Mouse (Mus musculus) forebrain, embryonic 11.5 days (tissue): ENCODE measurements around the gene Bdkrb1. TPM values are rescaled to one million over a fixed set of nuclear protein-coding genes. Genes with fewer than 3 reads are reported as not detected.

Experiments used
- ATAC-seq: fragments of 200-750 bp; cut with Nextera tagmentation; replicated peaks from 2 replicates; pipeline ENCODE4 v1.8.0; 2017; ENCODE audit warnings: moderate TSS enrichment; ENCODE audit not compliant: low FRiP score
- DNase-seq: peaks from one replicate; pipeline ENCODE4 v3.0.0-alpha.2; 2017; ENCODE audit warnings: low spot score
- H3K27ac ChIP-seq: fragments of 300-500 bp; sonication (generic); 2 replicates; pipeline ENCODE4 v1.5.1; 2014; ENCODE audit warnings: low read depth, low read length
- H3K27me3 ChIP-seq: fragments of 300-500 bp; sonication (generic); 2 replicates; pipeline ENCODE4 v1.6.1; 2014; ENCODE audit warnings: mild to moderate bottlenecking, low read length, mixed read lengths; ENCODE audit not compliant: control insufficient read depth, insufficient read depth
- H3K36me3 ChIP-seq: fragments of 300-500 bp; sonication (generic); 2 replicates; pipeline ENCODE4 v1.6.1; 2014; ENCODE audit warnings: mild to moderate bottlenecking, low read length, moderate library complexity, mixed read lengths; ENCODE audit not compliant: control insufficient read depth, insufficient read depth
- H3K4me1 ChIP-seq: fragments of 300-500 bp; sonication (generic); replicated peaks from 2 replicates; pipeline ENCODE4 v1.6.1; 2014; ENCODE audit warnings: low read length, mixed read lengths; ENCODE audit not compliant: control insufficient read depth, insufficient read depth
- H3K4me2 ChIP-seq: fragments of 300-500 bp; sonication (generic); 2 replicates; pipeline ENCODE4 v1.6.1; 2014; ENCODE audit warnings: low read depth, mild to moderate bottlenecking, low read length, moderate library complexity, mixed read lengths; ENCODE audit not compliant: severe bottlenecking
- H3K4me3 ChIP-seq: fragments of 300-500 bp; sonication (generic); 2 replicates; pipeline ENCODE4 v1.5.1; 2014; ENCODE audit warnings: low read depth, low read length
- H3K9ac ChIP-seq: fragments of 300-500 bp; sonication (generic); 2 replicates; pipeline ENCODE4 v1.6.1; 2014; ENCODE audit warnings: low read length
- H3K9me3 ChIP-seq: fragments of 300-500 bp; sonication (generic); 2 replicates; pipeline ENCODE4 v1.6.1; 2016; ENCODE audit warnings: low read length, mixed read lengths; ENCODE audit not compliant: control insufficient read depth
- WGBS: fragments of 180-500 bp; shearing (Covaris S2); extraction: QIAGEN DNeasy Blood & Tissue Kit; methylation state at CpG from one replicate; pipeline ENCODE4 v1.1.7; 2014; 5-methylcytosine and 5-hydroxymethylcytosine counted together
- polyA plus RNA-seq: library from polyadenylated mRNA; unstranded; fragments of >200 nt; fragmentation: Nextera tagmentation; extraction: Ambion mirVana; gene quantifications from 2 replicates; pipeline ENCODE4 v1.2.1, GENCODE M21; 2014

The Bdkrb1 gene
- polyA plus RNA-seq, 1 experiment from 2014 or later = not detected

- Histone ChIP-seq H3K9ac (no peak overlapping the region), H3K4me1 (no peaks in the 10 kb centered on the region), H3K27ac (no peak overlapping the region), H3K36me3 (no peaks in the 10 kb centered on the region), H3K9me3 (no peaks in the 10 kb centered on the region), H3K4me3 (no peak overlapping the region), H3K4me2 (no peak overlapping the region), H3K27me3 (no peaks in the 10 kb centered on the region)
- 86% methylated on average over 8 of the region's 8 CpGs for WGBS
- no peak for ATAC-seq
- DNase-seq = no peak
Measured at GRCm38 (mm10) chr12:105587526-105587925, 15.4 kb upstream of the Bdkrb1 start.

- 90% methylated on average over 7 of the region's 7 CpGs for WGBS
- DNase-seq = no peak
- H3K9ac ChIP-seq = no peak overlapping the region
- no peak overlapping the region for H3K4me2 ChIP-seq
- H3K4me3 ChIP-seq = no peak overlapping the region
- H3K9me3 ChIP-seq = no peaks in the 10 kb centered on the region
- H3K36me3 ChIP-seq = no peaks in the 10 kb centered on the region
- no peak overlapping the region for H3K27ac ChIP-seq
- ATAC-seq = no peak
- no peaks in the 10 kb centered on the region for H3K4me1 ChIP-seq
- no peaks in the 10 kb centered on the region for H3K27me3 ChIP-seq
Measured at GRCm38 (mm10) chr12:105590786-105591185, 12.1 kb upstream of the Bdkrb1 start.

GRCm38 (mm10) chr12:105592361-105592761 is 10.5 kb upstream of the Bdkrb1 start:
- no peak overlapping the region for H3K9ac ChIP-seq
- H3K9me3 ChIP-seq = no peaks in the 10 kb centered on the region
- DNase-seq (no peak), ATAC-seq (no peak)
- no peaks in the 10 kb centered on the region for H3K4me1 ChIP-seq
- H3K27me3 ChIP-seq = no peaks in the 10 kb centered on the region
- no peak overlapping the region for H3K4me3 ChIP-seq
- H3K27ac ChIP-seq = no peak overlapping the region
- no peak overlapping the region for H3K4me2 ChIP-seq
- no peaks in the 10 kb centered on the region for H3K36me3 ChIP-seq
- 96% methylated on average over 23 of the region's 23 CpGs for WGBS

GRCm38 (mm10) chr12:105593471-105593870 is 9.4 kb upstream of the Bdkrb1 start:
- H3K4me3 ChIP-seq = no peak overlapping the region

GRCm38 (mm10) chr12:105597135-105597534 is 5.8 kb upstream of the Bdkrb1 start:
- H3K9ac ChIP-seq = no peak overlapping the region
- DNase-seq = no peak
- H3K36me3 ChIP-seq = no peaks in the 10 kb centered on the region
- H3K4me3 ChIP-seq = no peak overlapping the region
- H3K27ac ChIP-seq = no peak overlapping the region
- no peaks in the 10 kb centered on the region for H3K27me3 ChIP-seq
- 88% methylated on average over 8 of the region's 8 CpGs for WGBS
- no peak overlapping the region for H3K4me2 ChIP-seq
- no peaks in the 10 kb centered on the region for H3K9me3 ChIP-seq
- no peak for ATAC-seq
- peaks cover 2% of the 10 kb centered on the region; the same call in 1 of the 2 replicates for H3K4me1 ChIP-seq

More at GRCm38 (mm10) chr12:105593471-105593870, 9.4 kb upstream of the Bdkrb1 start:
- no peaks in the 10 kb centered on the region for H3K36me3 ChIP-seq
- H3K9me3 ChIP-seq = no peaks in the 10 kb centered on the region
- ATAC-seq (no peak), DNase-seq (no peak)
- no peak overlapping the region for H3K4me2 ChIP-seq
- H3K9ac ChIP-seq = no peak overlapping the region
- H3K27ac ChIP-seq = no peak overlapping the region
- WGBS = 63% methylated on average over 4 of the region's 4 CpGs
- H3K27me3 ChIP-seq = no peaks in the 10 kb centered on the region
- H3K4me1 ChIP-seq = no peaks in the 10 kb centered on the region

- 88% methylated on average over 10 of the region's 10 CpGs for WGBS
- no peaks in the 10 kb centered on the region for H3K27me3 ChIP-seq
- no peak overlapping the region for H3K4me3 ChIP-seq
- H3K9ac ChIP-seq = no peak overlapping the region
- peaks cover 2% of the 10 kb centered on the region; the same call in 1 of the 2 replicates for H3K4me1 ChIP-seq
- H3K9me3 ChIP-seq = no peaks in the 10 kb centered on the region
- no peaks in the 10 kb centered on the region for H3K36me3 ChIP-seq
- DNase-seq (no peak), ATAC-seq (no peak)
- no peak overlapping the region for H3K4me2 ChIP-seq
- no peak overlapping the region for H3K27ac ChIP-seq
Measured at GRCm38 (mm10) chr12:105598503-105598902, 4.4 kb upstream of the Bdkrb1 start.

GRCm38 (mm10) chr12:105599098-105599497 is 3.8 kb upstream of the Bdkrb1 start:
- H3K27ac ChIP-seq = no peak overlapping the region
- ATAC-seq = no peak
- WGBS = 56% methylated on average over 5 of the region's 5 CpGs

GRCm38 (mm10) chr12:105601586-105601985 is 1.3 kb upstream of the Bdkrb1 start:
- H3K4me1 ChIP-seq = peaks cover 5% of the 10 kb centered on the region; the same call in 1 of the 2 replicates
- 66% methylated on average over 6 of the region's 6 CpGs for WGBS
- ATAC-seq (no peak), DNase-seq (no peak)
- no peaks in the 10 kb centered on the region for H3K36me3 ChIP-seq
- no peak overlapping the region for H3K4me3 ChIP-seq
- H3K9ac ChIP-seq = no peak overlapping the region
- no peak overlapping the region for H3K27ac ChIP-seq
- no peaks in the 10 kb centered on the region for H3K9me3 ChIP-seq
- no peak overlapping the region for H3K4me2 ChIP-seq
- no peaks in the 10 kb centered on the region for H3K27me3 ChIP-seq

More at GRCm38 (mm10) chr12:105599098-105599497, 3.8 kb upstream of the Bdkrb1 start:
- H3K4me2 ChIP-seq = no peak overlapping the region
- H3K9me3 ChIP-seq = no peaks in the 10 kb centered on the region
- H3K36me3 ChIP-seq = no peaks in the 10 kb centered on the region
- no peaks in the 10 kb centered on the region for H3K27me3 ChIP-seq
- DNase-seq = no peak
- no peak overlapping the region for H3K4me3 ChIP-seq
- H3K9ac ChIP-seq = no peak overlapping the region
- peaks cover 2% of the 10 kb centered on the region; the same call in 1 of the 2 replicates for H3K4me1 ChIP-seq

- no peak for ATAC-seq
- Histone ChIP-seq H3K36me3 (no peaks in the 10 kb centered on the region), H3K27ac (no peak overlapping the region), H3K4me3 (no peak overlapping the region), H3K4me1 (peaks cover 5% of the 10 kb centered on the region; the same call in 1 of the 2 replicates), H3K27me3 (no peaks in the 10 kb centered on the region), H3K9ac (no peak overlapping the region), H3K9me3 (no peaks in the 10 kb centered on the region), H3K4me2 (no peak overlapping the region)
- WGBS = 96% methylated on average over 11 of the region's 11 CpGs
- no peak for DNase-seq
Measured at GRCm38 (mm10) chr12:105603904-105604303, 1.0 kb downstream of the Bdkrb1 start.
